Mouse (Mus musculus) layer of hippocampus, postnatal 36 days (tissue): ENCODE measurements at regions not wholly inside any gene's neighbourhood (a gene's known extent, or its start where the extent isn't known, plus 50 kb on each side); places are given as distances from the start of the nearest gene placed in this dataset.
"Not testable (repeated sequence)": the region's sequence is repeated elsewhere in the genome, so short reads cannot be mapped to it uniquely, and the experiment has no call there.

Experiments used
- DNase-seq, 2 experiments: peaks; one replicate each; pipeline ENCODE4 v3.0.0; 2022

DNA sequence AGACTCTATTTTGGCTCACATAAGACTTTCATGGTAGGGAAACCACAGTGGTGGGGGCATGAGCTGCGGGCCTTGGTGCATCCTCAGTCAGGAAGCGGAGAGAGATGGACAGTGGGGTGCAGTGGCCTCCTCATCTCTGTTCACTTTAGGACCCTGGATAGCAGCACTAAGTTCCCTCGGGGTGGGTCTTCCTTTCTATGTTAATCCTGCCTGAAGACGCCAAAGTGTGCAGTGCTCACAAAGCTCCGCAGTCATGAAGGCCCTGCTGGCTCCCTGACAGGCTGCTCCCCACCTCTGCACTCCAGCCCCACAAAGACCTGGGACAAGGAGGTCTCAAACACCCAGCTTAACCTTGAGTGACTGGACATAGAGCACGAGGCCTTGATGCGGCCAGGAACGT, 56.8 kb downstream of the Sox1 start:
- no peak for DNase-seq

GRCm38 (mm10) chr8:12455376-12455775, 60.3 kb downstream of the Sox1 start:
- DNase-seq, result not testable (repeated sequence)

GRCm38 (mm10) chr8:12456326-12456725, 61.2 kb downstream of the Sox1 start:
- no peak for DNase-seq

- no peak for DNase-seq
Measured at GRCm38 (mm10) chr8:12457015-12457414, 61.9 kb downstream of the Sox1 start.

DNA sequence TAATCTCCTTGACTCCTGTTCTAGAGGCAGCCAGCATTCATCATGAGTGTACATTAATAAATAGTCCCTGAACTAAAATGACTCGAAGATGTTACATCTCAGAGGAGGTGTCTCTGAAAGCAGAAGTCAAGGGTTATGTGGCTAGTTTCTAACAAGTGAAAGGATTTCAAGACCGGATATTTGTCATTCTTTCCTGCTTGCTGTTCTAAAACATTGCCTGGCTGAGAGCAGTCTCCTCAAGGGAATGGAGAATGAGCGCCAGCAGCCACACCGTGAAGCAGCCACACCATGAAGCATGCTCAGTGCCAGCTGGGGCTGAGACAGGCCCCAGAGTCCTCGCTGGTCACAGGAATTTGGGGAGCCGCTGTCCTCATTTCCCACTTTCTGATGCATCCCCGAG, 71.8 kb downstream of the Sox1 start:
- DNase-seq, result no peak

DNA sequence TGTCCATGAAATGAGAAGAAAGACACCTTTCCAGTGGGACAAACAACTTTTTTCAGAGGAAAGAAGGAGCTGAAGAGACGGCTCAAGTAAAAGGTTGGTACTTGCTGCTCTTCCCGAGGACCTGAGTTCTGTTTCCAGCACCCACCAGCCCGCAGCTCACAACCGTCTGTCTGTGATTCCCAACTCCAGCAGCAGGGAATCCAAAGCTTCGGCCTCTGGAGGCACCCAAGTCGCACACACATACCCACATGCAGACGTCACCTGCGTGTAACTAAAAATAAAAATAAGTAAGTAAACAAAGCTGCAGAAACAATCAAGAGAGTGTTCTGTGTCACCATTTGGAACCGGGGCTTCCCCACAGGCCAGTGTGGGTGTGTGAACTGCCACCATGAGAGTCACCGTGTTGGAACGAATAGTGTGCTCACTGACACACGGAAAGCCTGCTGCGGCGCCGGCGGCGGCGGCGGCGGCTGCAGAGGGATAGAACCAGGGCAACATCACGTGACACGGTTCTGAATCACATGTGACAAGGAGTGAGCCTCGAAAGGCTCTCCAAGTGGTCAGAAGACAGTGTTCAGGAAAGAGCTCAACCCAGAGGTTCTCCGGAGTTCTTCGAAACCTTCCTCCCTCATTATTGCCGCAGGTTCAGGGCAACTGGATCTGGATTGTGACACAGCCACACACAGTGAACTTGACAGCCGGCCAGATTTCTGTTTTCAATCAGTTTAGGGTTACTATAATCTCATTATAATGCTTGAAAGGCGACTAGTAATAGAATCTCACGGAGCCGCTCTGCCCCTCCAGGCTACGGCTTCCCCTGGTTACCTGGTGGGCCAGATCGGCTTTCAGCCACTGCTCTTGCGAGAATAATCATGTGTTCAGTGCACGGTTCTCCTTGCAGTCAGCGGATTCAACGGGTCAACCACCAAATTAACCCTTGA, 72.6 kb downstream of the Sox1 start:
- DNase-seq, result no peak

GRCm38 (mm10) chr8:12477449-12478401, 82.6 kb downstream of the Sox1 start:
- DNase-seq, result peak; percentile 7 to 8

GRCm38 (mm10) chr8:12481918-12482317, 86.8 kb downstream of the Sox1 start:
- DNase-seq, result no peak

DNA sequence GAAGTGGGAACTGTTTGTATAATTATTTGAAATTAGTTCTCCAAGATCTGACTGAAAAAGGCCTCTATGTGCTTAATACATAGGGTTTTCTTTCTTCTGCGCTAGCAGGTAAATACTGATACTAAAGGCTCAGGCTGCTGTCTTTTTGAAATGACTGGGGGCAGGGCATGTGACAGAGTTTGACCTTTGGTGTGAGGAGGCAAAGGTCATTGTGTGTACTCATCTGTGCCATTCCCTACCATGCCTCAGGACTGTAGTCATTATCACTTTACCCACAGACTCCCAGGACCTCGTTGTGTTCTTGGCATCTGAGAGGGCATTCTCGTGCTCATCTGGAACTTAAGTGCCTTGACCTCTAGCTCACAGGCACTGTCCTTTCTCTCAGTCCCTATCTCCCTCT, 88.5 kb downstream of the Sox1 start:
- no peak for DNase-seq

DNA sequence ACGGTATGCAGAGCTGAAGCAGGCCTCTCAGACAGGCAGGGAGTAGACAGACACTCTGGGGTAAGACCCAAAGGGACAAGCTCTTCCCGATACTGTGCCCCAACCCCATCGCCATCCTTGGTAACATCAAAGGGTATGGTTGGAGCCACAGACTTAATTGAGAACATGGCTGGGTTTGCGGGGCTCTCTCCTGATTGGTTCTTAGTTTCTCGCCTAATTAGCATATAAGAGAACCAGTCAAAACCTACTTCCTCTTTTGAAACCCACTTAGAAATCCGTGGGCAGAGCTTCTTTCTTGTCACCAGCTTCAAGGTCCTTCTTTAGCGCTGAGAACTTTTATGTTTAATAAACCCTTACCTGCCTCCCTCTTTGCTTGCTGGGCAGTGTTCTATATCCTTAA, 87.5 kb upstream of the Spaca7 start:
- no peak for DNase-seq

- peak; percentile 60 to 75 for DNase-seq
Measured at GRCm38 (mm10) chr8:12486331-12487061, 86.3 kb upstream of the Spaca7 start.

GRCm38 (mm10) chr8:12487201-12487600, 85.6 kb upstream of the Spaca7 start:
- DNase-seq, result no peak

GRCm38 (mm10) chr8:12489194-12489593, 83.6 kb upstream of the Spaca7 start:
- no peak for DNase-seq

- no peak for DNase-seq
Measured at GRCm38 (mm10) chr8:12491472-12491871, 81.4 kb upstream of the Spaca7 start.

- DNase-seq, result no peak
Measured at GRCm38 (mm10) chr8:12492461-12492860, 80.4 kb upstream of the Spaca7 start.

DNA sequence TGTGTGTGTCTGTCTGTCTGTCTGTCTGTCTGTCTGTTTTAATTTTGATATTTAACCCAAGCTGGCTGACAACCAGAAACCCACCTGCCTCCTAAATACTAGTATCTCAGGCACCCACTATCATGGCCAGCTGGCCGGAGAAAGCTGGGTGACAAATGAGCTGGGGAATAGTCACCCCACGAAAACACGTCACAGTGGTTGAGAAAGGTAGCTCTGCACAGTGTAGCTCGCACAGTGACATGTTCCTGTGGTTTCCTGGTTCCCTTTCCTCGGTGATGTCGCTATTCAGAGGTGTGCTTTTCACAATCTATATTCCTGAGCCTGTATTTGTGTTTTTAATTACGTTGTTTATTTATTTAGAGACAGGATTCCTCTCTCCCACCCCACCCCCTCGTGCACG, 78.3 kb upstream of the Spaca7 start:
- DNase-seq, result no peak

DNA sequence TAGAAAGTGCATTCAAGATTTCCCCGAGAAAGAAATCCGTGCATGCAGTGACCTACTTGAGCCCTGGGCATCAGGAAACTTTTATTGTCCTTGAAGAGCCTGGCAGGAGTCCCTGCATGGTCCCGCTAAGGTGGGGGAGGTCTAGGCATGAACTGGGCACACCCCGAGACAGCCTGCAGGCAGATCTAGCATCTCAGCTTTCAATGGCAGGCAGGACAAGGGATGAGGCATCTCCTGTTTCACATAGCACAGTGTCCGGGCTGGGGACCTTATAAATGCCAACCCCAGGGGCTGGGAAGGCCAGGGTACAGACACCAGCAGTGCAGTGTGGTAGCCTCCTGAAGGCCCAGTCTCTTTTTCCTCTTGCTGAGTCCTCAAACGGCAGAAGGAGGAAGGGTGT, 75.4 kb upstream of the Spaca7 start:
- DNase-seq, result no peak

GRCm38 (mm10) chr8:12499658-12500057, 73.2 kb upstream of the Spaca7 start:
- DNase-seq, result no peak

DNA sequence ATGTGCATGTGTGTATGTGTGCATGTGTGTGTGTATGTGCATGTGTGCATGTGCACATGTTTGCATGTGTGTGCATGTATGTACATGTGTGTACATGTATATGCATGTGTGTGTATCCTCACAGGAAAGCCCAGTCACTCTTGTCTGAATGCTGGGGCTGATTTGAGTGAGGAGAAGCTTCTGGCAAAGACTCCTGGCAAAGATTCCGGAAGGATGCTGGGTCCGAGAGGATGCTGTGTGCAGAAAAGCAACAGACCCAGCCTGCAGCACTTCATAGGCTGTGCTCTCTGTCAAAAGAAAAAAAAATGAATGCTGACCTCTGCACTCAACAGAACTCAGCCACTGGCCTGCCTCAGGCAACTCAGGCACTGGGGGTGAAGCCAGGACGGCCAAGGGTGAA, 72.5 kb upstream of the Spaca7 start:
- no peak for DNase-seq

- DNase-seq, result no peak
Measured at GRCm38 (mm10) chr8:12501824-12502223, 71.0 kb upstream of the Spaca7 start.

GRCm38 (mm10) chr8:12502321-12502775, 70.5 kb upstream of the Spaca7 start:
- DNase-seq, result no peak

DNA sequence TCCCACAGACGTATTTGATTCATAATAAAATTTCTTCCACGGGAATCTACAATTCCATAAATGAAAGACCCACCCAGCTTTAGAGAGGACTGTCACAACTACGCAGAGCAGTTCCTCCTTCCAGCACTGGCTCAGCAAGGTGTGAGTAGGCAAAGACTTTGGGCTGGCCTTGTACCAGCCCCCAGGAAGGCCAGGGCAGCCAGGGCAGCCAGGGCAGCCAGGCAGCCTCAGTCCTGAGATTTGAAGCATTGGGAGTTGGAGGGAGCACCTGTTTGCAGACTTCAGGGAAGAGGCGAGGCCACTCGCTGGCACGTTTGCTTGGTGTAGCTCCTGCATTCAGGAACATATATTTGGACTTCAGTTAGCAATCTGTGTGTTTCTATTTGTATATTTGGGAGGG, 70.0 kb upstream of the Spaca7 start:
- DNase-seq, result no peak

DNA sequence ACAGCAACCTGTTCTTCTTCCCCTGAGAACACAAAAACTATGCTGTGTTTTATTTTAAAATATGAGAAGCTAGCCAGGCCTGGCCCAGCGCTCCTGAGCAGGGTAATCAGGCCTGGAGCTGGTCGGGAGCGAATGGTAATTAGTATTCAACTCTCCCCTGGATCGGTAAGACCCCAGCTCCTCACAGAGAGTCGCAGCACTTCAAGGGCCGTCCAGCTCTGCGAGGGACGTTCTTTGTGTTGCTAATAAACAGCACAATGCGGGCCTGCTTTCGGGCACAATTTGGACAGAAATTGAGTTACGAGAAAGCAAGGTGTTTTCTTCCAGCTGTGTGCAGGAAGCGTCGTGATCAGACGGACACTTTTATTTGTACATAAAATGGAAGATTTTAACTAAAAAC, 69.5 kb upstream of the Spaca7 start:
- no peak for DNase-seq
